Comparison of ENCODE assay signal across 18 mouse cellular contexts in genomic region chr3:54657888-54658626, GRCm38 (mm10). TPM values are rescaled to one million over a fixed set of nuclear protein-coding genes. Genes with fewer than 3 reads are reported as not detected.
A peak's percentile ranks its signal among the peaks of the same experiment; 100 is the strongest.
DNase-seq lines count a peak whose midpoint lies in the region; ATAC-seq and TF ChIP-seq lines count a peak whose summit lies in the region.
"Had no signal": no experiment of that assay in that cellular context is flagged by ENCODE, and none has a peak within 500 bp of the region (broad histone marks: within the 10 kb centered on the region; RNA-seq: fewer than 3 reads in every experiment).

No protein-coding gene starts in this region.

- H3K9ac ChIP-seq in heart, adult 2 months (ENCODE audit: low read depth, low read length) = no peak overlapping the region
- H3K9ac ChIP-seq in kidney, embryonic 14.5 days (ENCODE audit: low read depth, low read length) = no peak overlapping the region
- H3K9ac ChIP-seq in embryonic facial prominence, embryonic 14.5 days (ENCODE audit: low read depth, low read length) = no peak overlapping the region
- H3K9ac ChIP-seq in limb, embryonic 15.5 days = no peak overlapping the region
- H3K9ac ChIP-seq: hindbrain, embryonic 13.5 days had no signal

- H3K4me1 ChIP-seq in heart, adult 2 months (ENCODE audit: control insufficient read depth, insufficient read depth, low read length) = peaks cover 1% of the 10 kb centered on the region; the same call in 1 of the 2 replicates
- H3K4me1 ChIP-seq in kidney, embryonic 14.5 days (ENCODE audit: control insufficient read depth, insufficient read depth, low read length) = no peaks in the 10 kb centered on the region
- no peaks in the 10 kb centered on the region; the same call in 1 of the 2 replicates for H3K4me1 ChIP-seq in embryonic facial prominence, embryonic 14.5 days (ENCODE audit: control insufficient read depth, insufficient read depth, low read length)
- H3K4me1 ChIP-seq in limb, embryonic 15.5 days = 0 out of 2 replicates have a peak, but pooled peaks cover 4% of the 10 kb centered on the region
- no peaks in the 10 kb centered on the region for H3K4me1 ChIP-seq in forebrain, embryonic 10.5 days
- H3K4me1 ChIP-seq: hindbrain, embryonic 13.5 days had no signal

- H3K79me2 ChIP-seq in heart, adult 2 months (replicated peaks; ENCODE audit: control insufficient read depth, insufficient read depth, low read length) = no peaks in the 10 kb centered on the region

- intact Hi-C loops in heart, adult 2 months (cut with DNase I) = no loop called here

- TF ChIP-seq EP300 in heart, adult 2 months (IDR thresholded peaks at IDR 0.05; ENCODE audit: insufficient read depth, low read depth, low read length) = no peak

- DNase-seq in heart, adult 11 months = peak; percentile 70
- DNase-seq in heart, adult 2 months = no peak
- peak; percentile 47 for DNase-seq in kidney, postnatal 14 days
- DNase-seq in embryonic facial prominence, embryonic 14.5 days (ENCODE audit: low spot score) = peak; percentile 94
- DNase-seq in cerebellum, postnatal 4 days (ENCODE audit: low spot score in 2 of 2) = no peak
- no peak for DNase-seq in forebrain, embryonic 10.5 days (ENCODE audit: extremely low spot score, low spot score)
- DNase-seq: adrenal gland, postnatal 36 days; cerebellum, adult 11 months had no signal

- no peak for TF ChIP-seq POLR2A in heart, adult 2 months (IDR thresholded peaks at IDR 0.05; ENCODE audit: insufficient read depth, low read depth, low read length)

- no peaks in the 10 kb centered on the region for H3K9me3 ChIP-seq in kidney, embryonic 14.5 days (ENCODE audit: control insufficient read depth, low read length)
- H3K9me3 ChIP-seq in embryonic facial prominence, embryonic 14.5 days (ENCODE audit: control insufficient read depth, low read length) = peaks cover 6% of the 10 kb centered on the region; the same call in 1 of the 2 replicates
- H3K9me3 ChIP-seq in limb, embryonic 15.5 days = no peaks in the 10 kb centered on the region
- H3K9me3 ChIP-seq in forebrain, embryonic 10.5 days = no peaks in the 10 kb centered on the region
- H3K9me3 ChIP-seq: hindbrain, embryonic 13.5 days had no signal

- 60% methylated on average over 6 of the region's 6 CpGs for WGBS in heart, adult 2 months
- WGBS in kidney, embryonic 14.5 days = 78% methylated on average over 6 of the region's 6 CpGs
- WGBS in embryonic facial prominence, embryonic 14.5 days = 46% methylated on average over 6 of the region's 6 CpGs
- 41% methylated on average over 6 of the region's 6 CpGs for WGBS in limb, embryonic 15.5 days
- WGBS in forebrain, embryonic 10.5 days = 81% methylated on average over 6 of the region's 6 CpGs

- no peak overlapping the region for H3K4me2 ChIP-seq in kidney, embryonic 14.5 days (replicated peaks; ENCODE audit: low read depth, low read length)
- no peak overlapping the region for H3K4me2 ChIP-seq in embryonic facial prominence, embryonic 14.5 days (ENCODE audit: low read depth, low read length)
- H3K4me2 ChIP-seq in limb, embryonic 15.5 days = no peak overlapping the region
- H3K4me2 ChIP-seq: hindbrain, embryonic 13.5 days; liver, embryonic 11.5 days; midbrain, embryonic 11.5 days had no signal

- no peak overlapping the region for H3K4me3 ChIP-seq in heart, adult 2 months
- no peak overlapping the region for H3K4me3 ChIP-seq in kidney, embryonic 14.5 days (ENCODE audit: low read length)
- no peak overlapping the region for H3K4me3 ChIP-seq in embryonic facial prominence, embryonic 14.5 days (ENCODE audit: low read depth, low read length)
- H3K4me3 ChIP-seq in limb, embryonic 15.5 days = no peak overlapping the region
- no peak overlapping the region for H3K4me3 ChIP-seq in forebrain, embryonic 10.5 days
- H3K4me3 ChIP-seq: hindbrain, embryonic 13.5 days; left cerebral cortex, adult 2 months had no signal

- TF ChIP-seq CTCF in heart, adult 2 months (IDR thresholded peaks at IDR 0.05) = no peak

- no peaks in the 10 kb centered on the region for H3K27me3 ChIP-seq in heart, adult 2 months (ENCODE audit: control insufficient read depth, insufficient read depth, low read length)
- H3K27me3 ChIP-seq in kidney, embryonic 14.5 days (ENCODE audit: control insufficient read depth, insufficient read depth, low read length) = no peaks in the 10 kb centered on the region
- no peaks in the 10 kb centered on the region for H3K27me3 ChIP-seq in embryonic facial prominence, embryonic 14.5 days (replicated peaks; ENCODE audit: control insufficient read depth, insufficient read depth, low read length)
- no peaks in the 10 kb centered on the region for H3K27me3 ChIP-seq in limb, embryonic 15.5 days
- H3K27me3 ChIP-seq in forebrain, embryonic 10.5 days (ENCODE audit: poor library complexity, severe bottlenecking) = no peaks in the 10 kb centered on the region
- H3K27me3 ChIP-seq: hindbrain, embryonic 13.5 days had no signal

- no peaks in the 10 kb centered on the region for H3K36me3 ChIP-seq in heart, adult 2 months (ENCODE audit: control insufficient read depth, insufficient read depth, low read length)
- H3K36me3 ChIP-seq in kidney, embryonic 14.5 days (ENCODE audit: control insufficient read depth, insufficient read depth, low read length) = no peaks in the 10 kb centered on the region
- H3K36me3 ChIP-seq in embryonic facial prominence, embryonic 14.5 days (ENCODE audit: control insufficient read depth, insufficient read depth, low read length) = no peaks in the 10 kb centered on the region
- H3K36me3 ChIP-seq in limb, embryonic 15.5 days = no peaks in the 10 kb centered on the region
- H3K36me3 ChIP-seq in forebrain, embryonic 10.5 days (replicated peaks) = no peaks in the 10 kb centered on the region
- H3K36me3 ChIP-seq: hindbrain, embryonic 13.5 days had no signal

- ATAC-seq in kidney, embryonic 14.5 days (ENCODE audit: low FRiP score, low TSS enrichment) = no peak
- peak; percentile 72 for ATAC-seq in embryonic facial prominence, embryonic 14.5 days (ENCODE audit: low read depth)
- ATAC-seq in limb, embryonic 15.5 days (ENCODE audit: insufficient number of reproducible peaks, low FRiP score, low TSS enrichment, low read depth) = peak; percentile 78
- ATAC-seq: lung, postnatal 0 days had no signal

- no peak overlapping the region for H3K27ac ChIP-seq in heart, adult 2 months
- H3K27ac ChIP-seq in kidney, embryonic 14.5 days (ENCODE audit: low read depth, low read length) = no peak overlapping the region
- peak overlapping the region; percentile 78 for H3K27ac ChIP-seq in embryonic facial prominence, embryonic 14.5 days (replicated peaks; ENCODE audit: low read depth, low read length)
- peak overlapping the region; percentile 59 for H3K27ac ChIP-seq in limb, embryonic 15.5 days
- no peak overlapping the region for H3K27ac ChIP-seq in forebrain, embryonic 10.5 days
- H3K27ac ChIP-seq: hindbrain, embryonic 13.5 days; left cerebral cortex, adult 2 months had no signal

RNA-seq across cellular contexts. Expression of gene Supt20, which starts 34.5 kb away (rescaled TPM):
- 10 to 100 TPM; 18.0 to 19.8 TPM for total RNA-seq in heart, adult 2 months (2021)
- 22.7 and 26.4 TPM in 2 replicates for polyA plus RNA-seq in heart, adult 2 months (2012; rRNA removed)
- polyA plus RNA-seq in kidney, embryonic 14.5 days (2014; fragmentation: Nextera tagmentation; extraction: Ambion mirVana) = 84.4 and 121 TPM in 2 replicates
- polyA plus RNA-seq in embryonic facial prominence, embryonic 14.5 days (2014; fragmentation: Nextera tagmentation; extraction: Ambion mirVana) = 91.3 and 101 TPM in 2 replicates
- 97.7 and 98.5 TPM in 2 replicates for polyA plus RNA-seq in limb, embryonic 15.5 days (2015; fragmentation: Nextera tagmentation; extraction: Ambion mirVana)
- polyA plus RNA-seq in forebrain, embryonic 10.5 days (2016; fragmentation: Nextera tagmentation; extraction: Ambion mirVana) = 101 and 105 TPM in 2 replicates

RNA-seq across cellular contexts. Expression of gene Gm21958, which starts 56.1 kb away (rescaled TPM):
- total RNA-seq in heart, adult 2 months (2021) = not detected
- polyA plus RNA-seq in heart, adult 2 months (2012; rRNA removed) = not detected in 2 replicates
- polyA plus RNA-seq in kidney, embryonic 14.5 days (2014; fragmentation: Nextera tagmentation; extraction: Ambion mirVana) = 2.8 TPM in 1 of 2 replicates, not detected in the other
- 0.57 TPM in 1 of 2 replicates, not detected in the other for polyA plus RNA-seq in embryonic facial prominence, embryonic 14.5 days (2014; fragmentation: Nextera tagmentation; extraction: Ambion mirVana)
- polyA plus RNA-seq in limb, embryonic 15.5 days (2015; fragmentation: Nextera tagmentation; extraction: Ambion mirVana) = 0.81 TPM in 1 of 2 replicates, not detected in the other
- 0.47 TPM in 1 of 2 replicates, not detected in the other for polyA plus RNA-seq in forebrain, embryonic 10.5 days (2016; fragmentation: Nextera tagmentation; extraction: Ambion mirVana)
- total RNA-seq: adrenal gland, postnatal 36 days; gastrocnemius, adult 8-10 months; left cerebral cortex, adult 2 months had no signal
- polyA plus RNA-seq: cortical plate, adult 2 months; large intestine, adult 2 months; liver, embryonic 11.5 days; lung, postnatal 0 days had no signal

Comparison
In these comparisons a context has a peak if more than half of its experiments do, and no peak if none do; other contexts are left out.
1. DNase-seq: peak in heart, adult 11 months (single experiment), kidney, postnatal 14 days (single experiment) and embryonic facial prominence, embryonic 14.5 days (single experiment); none in heart, adult 2 months (0 of 2), cerebellum, postnatal 4 days (0 of 2) and forebrain, embryonic 10.5 days (single experiment).
2. H3K27ac ChIP-seq: peak in embryonic facial prominence, embryonic 14.5 days (single experiment) and limb, embryonic 15.5 days (single experiment); none in heart, adult 2 months (single experiment), kidney, embryonic 14.5 days (single experiment) and forebrain, embryonic 10.5 days (single experiment).